Mouse (Mus musculus) hematopoietic stem cell, adult 5-6 weeks (primary cell): ENCODE data around the gene Atp6v0d1. TPM values are rescaled to one million over a fixed set of nuclear protein-coding genes. Genes with fewer than 3 reads are reported as not detected.
"Not testable (repeated sequence)": the region's sequence is repeated elsewhere in the genome, so short reads cannot be mapped to it uniquely, and the experiment has no call there.

Experiments used
- ATAC-seq, 2 experiments: fragments of 125-278 bp in 1 of 2; replicated peaks in 1 of 2; 2 replicates each; pipeline ENCODE4 v1.8.0; 2016 to 2017; ENCODE audit warnings: inconsistent platforms in 2 of 2, mild to moderate bottlenecking in 2 of 2, moderate number of reproducible peaks in 2 of 2, low read depth in 1 of 2, moderate TSS enrichment in 1 of 2; ENCODE audit not compliant: low FRiP score in 2 of 2, poor library complexity in 2 of 2, severe bottlenecking in 2 of 2, insufficient read depth in 1 of 2, low TSS enrichment in 1 of 2
- total RNA-seq: library from RNA; stranded (forward); fragments of 172-1452, 232-1000 nt; gene quantifications from 2 replicates; pipeline ENCODE4 v1.2.3, GENCODE M21; 2017

Gene Atp6v0d1
- total RNA-seq, result 37.7 and 39.7 TPM in 2 replicates

GRCm38 (mm10) chr8:105565952-105566702, at the start of gene Atp6v0d1:
Gene Atp6v0d1 (minus strand): TSS chr8:105566047.
- peak; percentile 85 to 91 for ATAC-seq

- peak in 1 of 2 experiments; percentile 46; a peak in 2 of 4 replicates for ATAC-seq
Measured at GRCm38 (mm10) chr8:105613830-105614511, 48.1 kb upstream of the Atp6v0d1 start.

GRCm38 (mm10) chr8:105613037-105613436, 47.2 kb upstream of the Atp6v0d1 start:
- no peak for ATAC-seq

GRCm38 (mm10) chr8:105611836-105612235, 46.0 kb upstream of the Atp6v0d1 start:
- no peak for ATAC-seq

- ATAC-seq, result no peak
Measured at GRCm38 (mm10) chr8:105609771-105610170, 43.9 kb upstream of the Atp6v0d1 start.

GRCm38 (mm10) chr8:105609355-105609754, 43.5 kb upstream of the Atp6v0d1 start:
- ATAC-seq, result peak; percentile 17 to 23

GRCm38 (mm10) chr8:105607684-105608083, 41.8 kb upstream of the Atp6v0d1 start:
- ATAC-seq, result no peak

GRCm38 (mm10) chr8:105607062-105607461, 41.2 kb upstream of the Atp6v0d1 start:
- no peak for ATAC-seq

- ATAC-seq, result peak; percentile 30 to 34; a peak in 3 of 4 replicates
Measured at GRCm38 (mm10) chr8:105606189-105607023, 40.6 kb upstream of the Atp6v0d1 start.

- ATAC-seq, result no peak
Measured at GRCm38 (mm10) chr8:105605491-105606188, 39.8 kb upstream of the Atp6v0d1 start.

GRCm38 (mm10) chr8:105604804-105605381, 39.0 kb upstream of the Atp6v0d1 start, which contains the start of gene Ripor1:
Gene Ripor1 (plus strand): TSS chr8:105605255.
- ATAC-seq, result peak; percentile 67 to 71

- ATAC-seq, result not testable (repeated sequence)
Measured at GRCm38 (mm10) chr8:105602540-105602939, 36.7 kb upstream of the Atp6v0d1 start.

GRCm38 (mm10) chr8:105601301-105601700, 35.5 kb upstream of the Atp6v0d1 start:
- ATAC-seq, result no peak

GRCm38 (mm10) chr8:105598777-105599176, 32.9 kb upstream of the Atp6v0d1 start:
- no peak for ATAC-seq

- peak; percentile 92 to 96 for ATAC-seq
Measured at GRCm38 (mm10) chr8:105596362-105597034, 30.7 kb upstream of the Atp6v0d1 start.

- no peak for ATAC-seq
Measured at GRCm38 (mm10) chr8:105594451-105595242, 28.8 kb upstream of the Atp6v0d1 start.
